Mouse (Mus musculus): ENCODE results near the gene Clec2g.
"Not testable (repeated sequence)": the region's sequence is repeated elsewhere in the genome, so short reads cannot be mapped to it uniquely, and the experiment has no call there.

The Clec2g gene

DNA sequence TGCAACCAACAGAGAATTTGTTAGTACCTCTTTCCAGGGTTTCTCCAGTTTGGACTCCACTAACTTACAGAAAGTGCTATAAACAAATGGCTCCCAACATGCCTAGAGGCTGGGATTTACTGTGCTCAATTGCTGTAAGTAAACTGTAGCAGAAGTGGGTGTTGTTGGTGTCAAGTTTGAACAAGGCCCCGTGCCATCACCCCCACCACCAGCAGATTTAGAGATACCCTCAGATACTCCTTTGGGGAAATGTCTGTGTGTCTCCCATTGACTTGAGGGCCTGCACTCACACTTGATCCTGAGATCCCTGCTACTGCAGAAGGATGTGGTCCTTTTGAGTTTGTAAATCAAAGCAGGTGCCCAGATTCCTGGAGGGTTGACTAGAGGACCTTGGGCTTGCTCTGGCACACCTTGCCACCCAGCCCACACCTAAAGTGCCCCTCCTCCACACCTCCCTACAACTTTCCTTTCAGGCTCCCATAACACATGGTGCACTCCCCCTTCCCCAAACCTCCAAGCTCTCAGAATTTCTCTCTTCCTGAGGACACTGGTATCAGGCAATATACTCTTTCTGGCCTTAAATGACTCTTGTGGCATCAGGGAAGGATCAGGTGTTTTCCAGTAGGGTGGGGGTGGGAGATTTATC, 37.3 kb downstream of the Clec2g start:
- DNase-seq (ENCODE audit: low spot score), result no peak

DNA sequence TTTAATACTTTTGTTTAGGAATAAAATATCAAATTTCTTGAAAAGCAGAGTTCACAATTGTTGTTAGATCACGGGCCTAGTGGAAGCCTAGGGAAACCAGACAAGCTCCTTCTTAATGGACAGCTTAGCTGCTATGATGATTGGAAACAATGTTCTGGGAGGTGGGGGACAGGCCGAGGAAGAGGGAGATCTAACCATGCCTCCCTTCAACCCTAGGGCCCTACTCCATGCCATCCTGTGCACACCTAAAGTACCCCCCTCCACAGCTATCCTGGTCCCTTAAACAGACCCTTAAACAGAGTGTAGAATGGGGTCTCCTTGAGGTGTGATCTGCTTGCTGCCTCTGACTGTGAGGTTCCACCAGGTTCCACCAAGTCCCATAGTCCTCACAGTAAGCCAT, 38.0 kb downstream of the Clec2g start:
- no peak for DNase-seq (ENCODE audit: low spot score)

DNA sequence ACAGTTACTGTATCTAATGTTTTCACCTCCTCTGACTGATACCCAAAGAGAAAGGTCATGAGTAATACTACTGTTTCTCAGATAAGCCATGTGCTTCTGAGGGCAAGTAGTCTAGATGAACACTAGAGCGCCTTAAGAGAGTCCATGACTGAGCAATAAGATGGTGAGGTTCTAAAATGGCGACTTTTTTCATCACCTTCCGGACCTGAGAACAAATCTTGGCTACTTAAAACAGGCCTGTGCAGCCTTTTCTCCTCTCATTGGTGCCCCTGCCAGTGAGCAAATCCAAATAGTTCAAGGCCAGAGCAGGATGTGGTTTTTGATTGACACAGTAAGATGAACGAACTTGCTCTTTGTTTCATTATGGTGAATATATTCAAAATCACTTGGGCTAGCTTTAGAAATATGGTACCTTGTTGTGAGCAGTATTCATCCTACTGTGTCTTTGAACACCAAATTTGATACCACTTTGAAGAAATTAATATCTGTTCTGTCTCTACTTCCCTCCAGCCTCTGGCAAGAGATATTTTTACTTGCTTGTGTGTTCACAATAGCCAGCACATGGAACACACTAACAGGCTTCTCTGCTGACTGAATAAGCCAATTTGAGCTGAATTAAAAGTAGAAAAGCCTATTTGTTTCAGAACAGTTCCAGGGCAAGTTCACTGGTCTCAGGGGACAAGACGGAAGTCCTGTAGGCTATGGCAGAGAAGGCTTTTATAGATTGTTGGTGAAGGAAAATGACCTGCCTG, 38.7 kb downstream of the Clec2g start:
- DNase-seq (ENCODE audit: low spot score), result no peak

DNA sequence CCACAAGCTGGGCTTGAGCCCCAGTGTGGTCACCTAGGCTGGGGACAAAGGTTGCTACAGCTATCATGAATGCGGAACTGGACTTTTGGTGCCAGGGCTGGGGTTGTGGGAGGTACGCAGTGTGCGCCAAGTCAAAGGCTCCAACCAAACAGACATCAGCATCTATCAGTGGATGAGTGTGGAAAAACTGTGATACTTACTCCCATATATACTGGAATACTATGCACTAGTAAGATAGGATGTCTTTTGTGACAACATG, 39.2 kb downstream of the Clec2g start:
- DNase-seq (ENCODE audit: low spot score), result no peak

DNA sequence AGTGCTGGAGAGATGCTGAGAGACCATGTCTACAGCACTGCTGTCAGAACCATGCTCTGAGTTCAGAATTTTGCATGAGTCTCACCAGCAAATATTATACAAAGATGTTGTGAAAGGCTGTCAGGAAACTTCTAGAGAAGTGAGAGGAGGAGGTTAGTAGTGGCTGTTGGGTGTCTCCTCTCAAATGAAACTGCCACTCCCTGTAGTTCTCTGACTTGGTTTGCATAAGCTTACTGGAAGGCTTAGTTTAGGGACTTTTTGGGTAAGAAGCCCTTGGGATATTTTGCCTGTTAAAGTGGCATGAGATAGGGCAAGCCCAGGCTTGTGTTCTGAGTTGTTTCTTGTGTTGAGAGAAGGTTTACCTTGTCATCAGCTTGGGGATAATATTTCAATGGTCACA, 40.7 kb downstream of the Clec2g start:
- not testable (repeated sequence) for DNase-seq (ENCODE audit: low spot score)

DNA sequence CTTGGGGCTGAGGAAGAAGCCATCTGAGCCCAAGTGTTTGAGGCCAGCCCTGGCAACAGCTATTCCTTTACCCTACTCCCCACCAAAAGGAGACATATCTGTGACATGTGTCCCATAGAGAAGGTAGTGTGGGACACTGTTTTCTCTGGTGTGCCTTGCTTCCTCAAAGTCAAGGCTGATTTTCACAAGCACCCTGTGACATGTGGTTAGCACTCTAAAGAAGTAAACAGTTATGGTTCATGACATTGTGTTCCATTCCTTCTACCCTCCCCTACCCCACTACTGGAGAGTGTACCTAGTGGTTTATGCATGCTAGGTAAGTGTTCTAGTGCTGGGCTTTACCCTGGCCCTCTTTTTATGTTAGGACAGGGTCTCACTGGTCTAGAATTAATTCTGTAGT, 42.0 kb downstream of the Clec2g start:
- DNase-seq (ENCODE audit: low spot score), result no peak

DNA sequence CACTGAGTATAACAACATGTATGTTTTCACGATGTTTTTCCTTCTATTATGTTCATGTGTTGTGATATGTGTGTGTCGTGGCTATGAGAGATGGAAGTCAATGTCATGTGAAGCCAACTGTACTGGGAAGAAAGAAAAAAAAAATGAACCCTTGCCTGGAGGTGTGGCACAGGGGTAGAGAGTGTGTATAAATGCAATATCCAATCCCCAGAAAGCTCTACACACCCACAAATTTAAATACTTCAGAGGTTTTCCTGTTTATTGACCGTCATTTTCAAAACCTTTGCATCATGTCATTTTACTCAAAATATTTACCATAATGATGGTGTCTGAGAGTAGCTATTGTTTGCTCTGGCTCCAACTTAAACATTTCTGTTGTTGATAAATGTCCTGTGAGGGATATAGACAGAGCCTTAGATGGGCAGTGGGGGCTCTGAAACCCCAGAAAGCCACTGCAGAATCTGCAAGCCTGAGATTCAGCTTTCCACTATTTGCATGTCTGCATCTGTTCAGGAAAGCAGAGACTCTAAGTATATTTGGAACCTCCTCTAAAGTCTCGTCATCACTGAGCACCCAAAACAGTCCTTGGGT, 47.9 kb downstream of the Clec2g start:
- not testable (repeated sequence) for DNase-seq (ENCODE audit: low spot score)

DNA sequence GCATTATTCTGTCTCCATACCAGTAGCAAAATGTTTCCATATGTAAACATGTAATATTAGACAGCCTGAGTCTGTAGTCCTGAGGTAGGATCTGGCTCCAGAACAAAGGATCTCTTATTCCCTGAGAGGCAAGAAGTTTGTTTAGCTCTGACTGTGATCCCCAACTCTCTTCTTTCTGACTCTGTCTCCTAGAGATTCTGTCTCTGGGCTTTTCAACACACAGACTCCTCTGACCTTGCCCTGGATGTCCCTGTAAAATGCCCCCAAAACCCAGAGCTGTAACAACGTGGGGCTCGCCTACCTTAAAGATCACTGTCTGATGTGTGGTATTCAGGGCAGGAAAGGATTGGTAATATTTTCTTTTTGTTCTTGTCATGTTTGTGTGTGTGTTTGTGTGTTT, 58.2 kb downstream of the Clec2g start:
- no peak for DNase-seq (ENCODE audit: low spot score)

DNA sequence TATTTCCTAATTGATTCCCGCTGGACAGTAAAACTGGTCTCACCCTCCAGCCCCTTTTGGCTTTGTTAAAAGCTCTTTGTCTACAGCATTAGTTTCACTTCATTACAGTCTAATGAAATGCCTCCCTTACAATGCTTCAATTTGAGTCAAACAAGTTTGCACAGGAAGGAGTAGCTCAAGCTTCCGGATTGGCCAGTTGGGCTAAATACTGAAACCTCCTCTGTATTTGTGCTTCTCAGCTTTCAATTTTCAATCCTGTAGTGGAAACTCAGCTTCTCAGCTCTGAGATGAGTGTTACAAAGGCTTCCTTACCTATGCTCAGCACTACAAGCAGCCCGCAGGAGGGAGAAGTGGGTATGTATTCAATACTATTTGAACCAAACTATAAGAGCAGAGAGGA, 58.6 kb downstream of the Clec2g start:
- DNase-seq (ENCODE audit: low spot score), result no peak

DNA sequence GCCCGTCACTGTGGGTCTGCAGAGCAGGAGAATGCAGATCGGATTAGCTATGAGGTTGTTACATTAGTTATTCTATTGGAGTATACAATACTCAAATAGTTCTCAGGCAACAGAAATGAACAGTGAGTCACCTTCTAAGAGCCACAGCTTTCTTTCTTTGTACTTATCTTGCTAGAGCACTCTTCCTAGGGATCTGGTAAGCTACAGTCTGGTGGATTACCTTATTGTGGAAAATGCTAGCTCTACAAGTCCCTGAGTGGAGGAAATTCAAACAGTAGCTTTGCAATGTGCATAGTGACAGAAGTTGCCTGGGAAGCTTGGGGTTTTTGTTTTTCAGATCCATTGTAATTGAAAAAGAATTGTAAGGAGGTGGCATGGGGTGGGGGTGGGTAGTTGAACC, 59.0 kb downstream of the Clec2g start:
- DNase-seq (ENCODE audit: low spot score), result no peak

DNA sequence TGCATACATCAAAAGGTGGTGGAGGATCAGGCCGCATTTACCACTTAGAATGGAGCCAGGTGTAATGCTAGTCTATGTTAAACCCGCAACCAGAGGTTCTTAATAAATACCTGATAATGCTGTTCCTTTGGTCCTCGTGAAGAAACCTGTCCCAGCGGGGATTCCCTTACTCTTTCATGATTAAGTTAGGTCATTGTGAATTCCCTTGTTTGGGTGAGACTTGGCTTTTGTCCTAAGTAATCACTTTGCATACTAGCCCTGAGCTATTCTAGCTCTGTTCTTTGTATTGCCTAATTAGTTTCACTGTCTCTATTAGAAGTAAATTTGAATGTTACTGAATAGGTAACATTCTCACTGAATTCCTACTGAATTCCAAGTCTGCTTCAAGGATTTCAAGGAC, 60.2 kb downstream of the Clec2g start:
- no peak for DNase-seq (ENCODE audit: low spot score)

DNA sequence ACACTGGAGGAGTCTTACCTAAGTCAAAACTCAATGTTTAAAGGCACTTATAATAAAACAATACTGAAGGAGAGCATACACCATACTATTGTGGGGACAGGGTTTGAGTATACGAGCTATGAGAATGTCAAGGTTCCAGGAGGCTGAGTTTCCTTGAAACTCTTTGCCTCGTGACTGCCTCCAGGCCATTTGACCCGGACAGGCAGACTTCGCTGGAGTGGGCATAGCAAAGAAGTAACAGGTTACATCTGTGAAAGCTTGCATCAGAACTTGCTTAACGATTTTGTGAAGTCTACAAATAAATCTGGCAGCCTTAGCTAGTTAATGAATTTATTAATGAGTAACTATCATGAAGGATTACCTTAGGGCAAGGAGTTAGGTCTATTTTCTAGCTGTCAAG, 60.6 kb downstream of the Clec2g start:
- DNase-seq (ENCODE audit: low spot score), result no peak

DNA sequence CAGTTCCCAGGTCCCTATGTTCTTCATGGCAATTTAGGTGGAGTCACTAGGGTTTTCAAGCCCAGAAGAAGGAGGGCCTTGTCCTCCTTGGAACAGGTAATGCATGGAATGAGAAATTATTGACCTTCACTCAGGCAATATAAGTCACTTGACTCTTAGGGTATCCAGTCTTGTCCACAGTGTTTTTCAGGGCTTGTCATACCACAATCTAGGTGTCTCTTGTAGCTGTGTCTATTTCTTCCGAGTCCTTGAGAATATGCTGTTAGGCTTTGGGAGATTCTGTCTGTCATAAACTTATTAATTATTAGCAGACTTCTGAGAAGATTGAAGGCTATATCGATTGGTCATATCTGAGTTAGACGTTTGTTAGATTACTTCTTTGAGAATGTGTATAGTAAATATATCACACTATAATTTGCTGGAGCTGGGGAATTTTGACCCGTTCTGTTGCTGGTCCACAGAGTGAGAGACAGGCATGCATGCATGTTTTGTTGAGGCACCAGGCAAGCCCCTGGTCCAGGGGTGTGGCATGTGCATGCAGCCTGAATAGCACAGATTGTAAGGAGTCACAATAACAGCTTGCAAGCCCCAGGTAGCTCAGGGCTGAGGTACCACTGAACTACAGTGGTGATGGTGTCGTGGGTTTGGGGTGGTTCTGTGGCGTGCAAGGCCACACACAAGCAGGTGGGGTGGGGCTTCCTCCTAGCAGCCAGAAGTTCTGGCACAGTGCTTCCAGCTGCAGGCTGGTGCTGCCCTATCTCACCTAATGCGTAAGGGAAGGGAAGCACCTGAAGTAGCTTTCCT, 61.3 kb downstream of the Clec2g start:
- no peak for DNase-seq (ENCODE audit: low spot score)

DNA sequence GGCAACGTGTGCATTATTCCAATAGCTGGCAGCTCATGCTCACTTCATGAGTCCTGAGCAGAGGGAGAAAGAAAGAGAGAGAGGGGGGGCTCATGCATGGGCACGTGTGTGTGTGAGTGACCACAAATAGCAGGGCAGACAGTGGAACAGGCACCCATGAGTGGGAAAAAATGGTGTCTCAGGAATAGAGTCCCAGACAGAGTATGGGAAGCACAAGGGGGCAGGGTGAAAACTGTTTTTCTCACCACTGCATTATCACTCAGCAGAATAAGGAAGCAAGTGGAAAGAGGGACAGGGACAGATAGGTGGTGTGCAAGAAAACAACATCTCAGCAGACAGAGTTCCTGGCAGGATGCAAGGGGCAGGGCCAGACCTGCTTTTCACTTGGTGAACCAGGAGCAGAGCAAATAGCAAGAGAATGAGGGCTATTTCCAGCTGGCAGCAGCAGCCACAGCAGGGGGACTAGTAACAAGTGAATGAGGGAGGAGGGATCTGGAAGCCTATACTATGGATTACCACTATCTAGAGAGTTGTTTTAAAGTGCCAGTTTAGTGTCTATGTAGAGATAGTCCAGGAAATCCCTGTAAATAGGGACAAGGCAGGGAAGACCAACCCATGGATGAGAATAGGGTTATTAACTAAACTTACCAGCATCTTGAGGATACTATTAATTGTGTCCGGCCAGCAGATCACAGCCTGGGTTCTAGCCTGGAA, 62.0 kb downstream of the Clec2g start:
- no peak for DNase-seq (ENCODE audit: low spot score)

DNA sequence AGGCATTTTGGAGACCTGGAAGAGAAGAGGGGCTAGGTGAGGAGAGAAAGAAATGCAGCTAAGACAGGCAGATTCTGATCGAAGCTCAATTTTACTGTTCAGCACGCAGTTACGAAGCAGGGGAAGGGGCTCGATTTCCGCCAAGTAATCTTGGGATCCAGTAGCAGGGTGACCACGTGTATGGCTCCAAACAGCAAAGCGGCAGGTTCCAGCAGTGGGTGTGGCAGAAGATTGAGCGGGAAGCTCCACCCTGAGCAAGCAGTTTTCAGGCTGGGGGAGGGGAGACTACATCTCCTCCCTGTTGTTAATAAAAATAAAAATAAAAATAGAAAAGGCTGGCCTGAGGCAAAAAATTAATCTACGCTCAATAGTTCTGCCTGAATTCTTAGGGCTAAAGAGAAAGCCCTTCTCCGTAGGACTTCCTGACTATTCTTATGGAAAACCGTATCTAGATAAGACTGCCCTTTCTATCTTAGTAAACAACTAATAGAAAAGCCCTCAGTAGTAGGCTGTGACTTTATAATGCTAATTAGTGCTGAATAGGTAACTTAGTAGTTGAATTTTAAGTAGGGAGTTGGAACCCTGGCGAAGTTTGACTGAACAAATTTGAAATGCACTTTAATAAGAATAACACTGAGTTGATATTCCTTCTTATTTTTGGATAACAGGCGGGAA, 62.7 kb downstream of the Clec2g start:
- no peak for DNase-seq (ENCODE audit: low spot score)

DNA sequence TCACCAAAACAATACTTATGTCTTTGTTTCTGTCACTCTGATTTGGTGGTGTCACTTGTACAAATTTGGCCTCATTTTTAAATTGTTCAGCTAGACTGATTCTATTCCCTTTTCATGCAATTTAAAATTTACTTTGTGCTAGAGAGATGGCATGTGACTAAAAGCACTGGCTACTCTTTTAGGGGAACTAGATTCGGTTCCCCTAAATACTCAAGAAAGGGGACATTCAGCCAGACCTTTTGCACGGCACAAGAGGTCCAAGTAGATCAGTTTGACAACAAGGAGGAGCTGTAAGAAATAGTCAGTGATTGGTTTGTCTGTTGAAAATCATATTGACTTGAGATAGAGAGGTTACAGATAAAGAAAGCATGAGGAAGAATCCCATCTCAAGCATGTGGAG, 67.2 kb downstream of the Clec2g start:
- DNase-seq (ENCODE audit: low spot score), result no peak

DNA sequence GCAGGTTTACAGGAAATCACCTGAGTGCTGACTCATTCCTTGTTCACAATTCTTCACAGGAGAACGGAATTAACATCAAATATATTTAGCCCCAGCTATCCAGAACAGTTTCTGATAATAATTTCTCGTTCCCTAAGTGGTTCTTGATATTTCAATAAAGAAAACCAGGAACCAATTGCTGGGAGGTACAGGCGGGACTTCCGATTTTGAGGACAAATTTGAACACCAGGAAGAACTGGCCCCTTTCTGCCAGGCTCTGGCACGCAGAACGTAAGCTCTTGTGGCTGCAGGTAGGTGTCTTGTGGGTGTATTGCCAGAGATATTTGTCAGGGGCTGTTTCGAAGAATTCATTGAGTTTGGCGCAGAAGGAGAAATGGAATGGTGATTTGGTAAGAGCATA, 74.4 kb downstream of the Clec2g start:
- DNase-seq (ENCODE audit: low spot score), result no peak

DNA sequence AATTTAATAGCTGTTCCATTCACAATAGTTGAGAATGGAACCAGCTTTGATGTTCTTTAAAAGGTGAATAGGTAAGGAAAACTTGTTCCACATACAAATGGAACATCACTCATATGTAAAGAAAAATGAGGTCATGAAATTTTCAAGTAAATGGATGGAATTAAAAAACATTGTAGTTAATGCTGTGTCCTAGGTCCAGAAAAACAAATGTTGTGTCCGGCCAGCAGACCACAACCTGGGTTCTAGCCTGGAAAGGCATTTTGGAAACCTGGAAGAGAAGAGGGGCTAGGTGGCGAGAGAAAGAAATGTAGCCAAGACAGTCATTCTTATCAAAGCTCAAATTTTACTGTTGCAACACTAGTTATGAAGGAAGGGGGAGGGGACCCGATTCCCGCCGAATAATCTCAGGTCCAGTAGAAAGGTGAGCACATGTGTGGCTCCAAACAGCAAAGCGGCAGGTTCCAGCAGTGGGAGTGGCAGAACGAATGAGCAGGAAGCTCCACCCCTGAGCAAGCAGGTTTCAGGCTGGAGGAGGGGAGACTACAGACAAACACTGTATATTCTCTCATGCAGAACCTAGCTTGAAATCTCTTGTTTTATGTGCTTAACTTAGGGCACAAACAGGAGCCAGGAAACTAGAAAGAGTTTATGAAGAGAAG, 75.8 kb downstream of the Clec2g start:
- DNase-seq (ENCODE audit: low spot score), result not testable (repeated sequence)

DNA sequence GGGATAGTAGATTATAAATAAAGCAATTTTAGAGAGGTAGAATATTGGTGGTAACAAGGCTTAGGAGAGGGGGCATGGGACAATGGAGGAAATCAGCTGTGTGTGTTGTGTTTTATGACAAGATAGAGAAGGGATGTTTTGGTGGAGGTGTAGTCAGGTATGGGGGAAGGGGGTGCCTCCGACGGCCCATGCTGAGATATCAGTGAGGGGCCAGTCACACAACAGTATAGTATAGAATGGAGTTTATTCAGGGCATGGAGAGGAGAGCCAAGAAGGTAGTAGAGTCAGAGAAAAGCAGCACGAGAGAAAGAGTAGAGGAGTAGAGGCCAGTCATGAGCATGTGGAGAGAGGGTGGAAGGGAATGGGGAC, 76.3 kb downstream of the Clec2g start:
- DNase-seq (ENCODE audit: low spot score), result no peak

DNA sequence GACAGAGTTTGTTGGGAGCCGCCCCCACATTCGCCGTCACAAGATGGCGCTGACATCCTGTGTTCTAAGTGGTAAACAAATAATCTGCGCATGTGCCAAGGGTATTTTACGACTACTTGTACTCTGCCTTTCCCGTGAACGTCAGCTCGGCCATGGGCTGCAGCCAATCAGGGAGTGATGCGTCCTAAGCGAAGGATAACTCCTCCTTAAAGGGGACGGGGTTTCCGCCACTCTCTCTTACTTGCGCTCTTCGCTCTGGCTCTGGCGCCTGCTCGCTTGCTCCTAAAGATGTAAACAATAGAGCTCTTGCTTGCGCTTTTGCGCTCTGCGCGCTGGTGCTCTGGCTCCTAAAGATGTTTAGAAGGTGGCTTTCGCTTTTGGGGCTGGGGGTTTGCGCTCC, 77.8 kb downstream of the Clec2g start:
- DNase-seq (ENCODE audit: low spot score), result not testable (repeated sequence)

DNA sequence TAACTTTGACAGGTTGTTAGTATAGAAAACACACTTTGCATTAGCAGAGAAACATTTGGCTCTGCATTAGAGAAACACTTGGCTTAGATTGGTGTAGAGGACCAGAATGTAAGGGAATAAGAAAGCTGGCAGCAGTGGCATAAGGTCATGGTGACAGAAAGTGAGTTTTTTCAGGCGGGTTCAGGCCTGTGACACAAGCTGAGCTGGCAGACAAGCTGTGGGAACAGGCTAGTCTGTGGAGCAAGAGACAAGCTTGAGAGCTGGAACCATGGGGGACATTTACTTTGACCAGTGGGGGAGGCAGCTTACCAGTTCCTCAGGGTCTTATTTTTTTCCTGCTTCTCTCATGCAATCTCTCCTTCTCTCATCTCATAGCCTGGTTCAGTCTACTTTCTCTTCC, 78.8 kb downstream of the Clec2g start:
- no peak for DNase-seq (ENCODE audit: low spot score)
